33 mouse cellular contexts compared by ENCODE assay signal in genomic region chr13:93816127-93816526, GRCm38 (mm10).
"Had no signal": no experiment of that assay in that cellular context is flagged by ENCODE, and none has a peak within 500 bp of the region (broad histone marks: within the 10 kb centered on the region; RNA-seq: fewer than 3 reads in every experiment).

No protein-coding gene starts in this region.

- H3K27me3 ChIP-seq: limb, embryonic 12.5 days; limb, embryonic 13.5 days; limb, embryonic 15.5 days; liver, embryonic 12.5 days; liver, embryonic 13.5 days; liver, embryonic 15.5 days; lung, embryonic 15.5 days; midbrain, embryonic 12.5 days; midbrain, embryonic 13.5 days; midbrain, embryonic 15.5 days; neural tube, embryonic 12.5 days; neural tube, embryonic 13.5 days had no signal

- ATAC-seq: liver, embryonic 12.5 days; liver, postnatal 0 days; lung, postnatal 0 days; midbrain, embryonic 13.5 days; midbrain, embryonic 15.5 days; midbrain, embryonic 16.5 days had no signal

- H3K4me2 ChIP-seq: limb, embryonic 12.5 days; limb, embryonic 13.5 days; limb, embryonic 15.5 days; liver, embryonic 11.5 days; liver, embryonic 12.5 days; liver, embryonic 13.5 days; liver, embryonic 15.5 days; lung, embryonic 14.5 days; lung, embryonic 15.5 days; midbrain, embryonic 11.5 days; midbrain, embryonic 12.5 days; midbrain, embryonic 13.5 days; midbrain, embryonic 15.5 days; neural tube, embryonic 12.5 days; neural tube, embryonic 13.5 days had no signal

- H3K36me3 ChIP-seq: limb, embryonic 10.5 days; limb, embryonic 12.5 days; limb, embryonic 13.5 days; limb, embryonic 15.5 days; liver, embryonic 12.5 days; liver, embryonic 13.5 days; liver, embryonic 15.5 days; lung, embryonic 15.5 days; midbrain, embryonic 10.5 days; midbrain, embryonic 12.5 days; midbrain, embryonic 13.5 days; midbrain, embryonic 15.5 days; neural tube, embryonic 12.5 days; neural tube, embryonic 13.5 days had no signal

- H3K27ac ChIP-seq: limb, embryonic 10.5 days; limb, embryonic 12.5 days; limb, embryonic 13.5 days; limb, embryonic 15.5 days; liver, embryonic 12.5 days; liver, embryonic 13.5 days; liver, embryonic 14.5 days; liver, embryonic 15.5 days; lung, embryonic 15.5 days; macrophage; midbrain, embryonic 10.5 days; midbrain, embryonic 12.5 days; midbrain, embryonic 13.5 days; midbrain, embryonic 15.5 days; neural tube, embryonic 12.5 days; neural tube, embryonic 13.5 days had no signal

- H3K9ac ChIP-seq: limb, embryonic 12.5 days; limb, embryonic 15.5 days; liver, embryonic 12.5 days; liver, embryonic 13.5 days; liver, embryonic 14.5 days; liver, embryonic 15.5 days; liver, postnatal 0 days; lung, embryonic 14.5 days; lung, embryonic 15.5 days; midbrain, embryonic 12.5 days; midbrain, embryonic 13.5 days; midbrain, embryonic 15.5 days; neural tube, embryonic 12.5 days; neural tube, embryonic 13.5 days had no signal

- H3K4me3 ChIP-seq: limb, embryonic 10.5 days; limb, embryonic 12.5 days; limb, embryonic 13.5 days; limb, embryonic 15.5 days; liver, embryonic 12.5 days; liver, embryonic 13.5 days; liver, embryonic 15.5 days; lung, embryonic 15.5 days; megakaryocyte, embryonic 14.5 days; midbrain, embryonic 10.5 days; midbrain, embryonic 12.5 days; midbrain, embryonic 13.5 days; midbrain, embryonic 15.5 days; myocyte; neural tube, embryonic 12.5 days; neural tube, embryonic 13.5 days had no signal

- H3K9me3 ChIP-seq: limb, embryonic 10.5 days; limb, embryonic 15.5 days; liver, embryonic 13.5 days; liver, embryonic 15.5 days; lung, embryonic 15.5 days; midbrain, embryonic 10.5 days; midbrain, embryonic 12.5 days; midbrain, embryonic 13.5 days; midbrain, embryonic 15.5 days; neural tube, embryonic 13.5 days had no signal

- DNase-seq: left cerebral cortex, postnatal 4 days; liver; liver, embryonic 13.5 days; liver, postnatal 0 days; lung, adult 18-20 months; lung, adult 2 months; lung, embryonic 14.5 days; lung, postnatal 10 days; lung, postnatal 14 days; lung, postnatal 36 days; lung, postnatal 4 days; midbrain, embryonic 14.5 days had no signal

- H3K4me1 ChIP-seq: limb, embryonic 13.5 days; limb, embryonic 15.5 days; liver, embryonic 12.5 days; liver, embryonic 13.5 days; liver, embryonic 15.5 days; lung, embryonic 15.5 days; megakaryocyte, embryonic 14.5 days; midbrain, embryonic 12.5 days; midbrain, embryonic 13.5 days; midbrain, embryonic 15.5 days; neural tube, embryonic 12.5 days; neural tube, embryonic 13.5 days had no signal
